Mouse (Mus musculus): ENCODE measurements at regions not wholly inside any gene's neighbourhood (a gene's known extent, or its start where the extent isn't known, plus 50 kb on each side); places are given as distances from the start of the nearest gene placed in this dataset.

DNA sequence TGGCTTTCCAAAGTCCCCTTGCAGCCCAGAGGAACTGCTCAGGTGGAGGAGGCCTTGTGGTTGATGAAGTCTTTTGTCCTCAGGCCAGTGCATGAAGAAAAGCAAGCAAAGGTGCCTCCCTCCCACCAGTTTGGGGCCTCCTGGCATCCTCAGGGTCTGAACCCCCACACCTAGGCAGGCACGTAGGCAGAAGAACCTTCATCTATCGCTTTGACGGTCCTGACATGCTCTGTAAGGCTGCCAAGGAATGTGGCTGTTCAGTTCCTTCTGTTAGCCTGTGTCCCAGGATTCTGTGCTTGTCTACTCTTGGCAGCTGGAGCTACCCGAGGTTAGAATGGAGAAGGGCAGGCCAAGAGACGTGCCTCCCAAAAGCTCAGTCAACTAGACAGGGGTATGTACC lies 197.1 kb upstream of the 3110018I06Rik start:
- TF ChIP-seq CTCF (IDR thresholded peaks at IDR 0.05; ENCODE audit: control insufficient read depth, insufficient read depth, insufficient replicate concordance, low read depth, low read length) (no peak), POLR2A (IDR thresholded peaks at IDR 0.05; ENCODE audit: control insufficient read depth, low read depth, low read length) (no peak)

All from testis, adult 2 months (tissue).